Mouse (Mus musculus): ENCODE measurements around the gene Synj2. TPM values are rescaled to one million over a fixed set of nuclear protein-coding genes. Genes with fewer than 3 reads are reported as not detected.

The Synj2 gene
- polyA plus RNA-seq, 1 experiment from 2014 or later: 4.5 TPM

DNA sequence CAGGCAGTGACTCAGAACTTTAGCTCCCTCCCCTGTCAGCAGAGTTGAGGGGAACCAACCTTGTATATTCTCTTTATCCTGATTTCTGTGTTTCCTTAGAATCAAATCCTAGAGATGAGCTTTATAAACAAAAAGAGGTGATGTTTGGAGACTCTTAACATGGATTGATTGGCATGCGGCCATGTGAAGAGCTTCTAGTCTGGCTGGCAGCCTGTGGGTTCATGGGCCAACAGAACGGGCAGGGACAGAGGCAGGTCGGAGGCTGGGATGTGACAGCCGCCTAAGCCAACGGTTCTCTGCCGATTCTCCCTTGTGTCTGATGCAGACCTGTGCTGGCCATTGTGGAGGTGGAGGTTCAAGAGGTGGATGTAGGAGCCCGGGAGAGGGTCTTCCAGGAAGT, 84.8 kb downstream of the Synj2 start:
- DNase-seq (ENCODE audit: low spot score): no peak

- no peak for DNase-seq (ENCODE audit: low spot score)
Observed at GRCm38 (mm10) chr17:6035661-6036060, 94.6 kb downstream of the Synj2 start.

DNA sequence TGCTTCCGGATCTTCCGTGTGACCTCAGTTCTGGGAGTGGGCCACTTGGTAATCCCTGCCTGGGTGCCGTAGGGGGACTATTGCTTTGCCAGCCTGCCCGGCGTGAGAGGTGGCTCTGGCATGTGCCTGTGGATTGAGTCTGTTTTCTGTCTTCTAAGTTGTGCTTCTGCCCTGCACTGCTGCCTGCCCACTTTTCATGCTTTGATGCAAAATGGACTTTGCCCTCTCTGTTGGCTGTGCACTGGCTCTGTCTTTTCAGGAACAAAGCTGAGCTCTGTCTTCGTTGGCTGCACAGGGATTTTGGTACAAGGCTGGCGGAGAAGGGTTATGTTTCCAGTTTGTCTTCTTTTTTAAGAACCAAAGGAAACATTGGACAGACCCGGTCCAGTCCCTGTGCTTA, 95.4 kb downstream of the Synj2 start:
- no peak for DNase-seq (ENCODE audit: low spot score)

- DNase-seq (ENCODE audit: low spot score): no peak
Observed at GRCm38 (mm10) chr17:6036872-6037271, 95.8 kb downstream of the Synj2 start.

DNA sequence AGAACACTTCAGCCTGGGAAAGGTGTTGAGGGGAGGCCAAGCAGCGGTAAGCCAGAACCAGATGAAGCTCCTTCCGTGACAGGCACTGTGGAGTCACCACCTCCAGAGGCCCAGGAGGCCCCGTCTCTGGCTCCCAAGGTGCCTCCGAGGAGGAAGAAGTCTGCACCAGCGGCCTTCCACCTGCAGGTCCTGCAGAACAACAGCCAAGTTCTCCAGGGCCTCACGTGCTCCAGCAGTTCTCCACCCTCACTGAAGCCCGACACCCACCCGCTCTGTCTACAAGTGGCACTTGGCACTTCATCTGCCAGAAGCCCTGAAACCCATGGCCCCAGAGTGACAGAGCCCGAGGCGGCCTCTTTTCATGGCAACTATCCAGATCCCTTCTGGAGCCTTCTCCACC, 96.4 kb downstream of the Synj2 start:
- no peak for DNase-seq (ENCODE audit: low spot score)

GRCm38 (mm10) chr17:6052801-6053200, 111.7 kb downstream of the Synj2 start:
- DNase-seq (ENCODE audit: low spot score): no peak

- peak; percentile 78 for DNase-seq (ENCODE audit: low spot score)
Observed at GRCm38 (mm10) chr17:6054934-6055355, 113.9 kb downstream of the Synj2 start.

- DNase-seq (ENCODE audit: low spot score): no peak
Observed at GRCm38 (mm10) chr17:6062793-6063192, 121.7 kb downstream of the Synj2 start.

- DNase-seq (ENCODE audit: low spot score): peak; percentile 47
Observed at GRCm38 (mm10) chr17:6063532-6063931, 122.5 kb downstream of the Synj2 start.

DNA sequence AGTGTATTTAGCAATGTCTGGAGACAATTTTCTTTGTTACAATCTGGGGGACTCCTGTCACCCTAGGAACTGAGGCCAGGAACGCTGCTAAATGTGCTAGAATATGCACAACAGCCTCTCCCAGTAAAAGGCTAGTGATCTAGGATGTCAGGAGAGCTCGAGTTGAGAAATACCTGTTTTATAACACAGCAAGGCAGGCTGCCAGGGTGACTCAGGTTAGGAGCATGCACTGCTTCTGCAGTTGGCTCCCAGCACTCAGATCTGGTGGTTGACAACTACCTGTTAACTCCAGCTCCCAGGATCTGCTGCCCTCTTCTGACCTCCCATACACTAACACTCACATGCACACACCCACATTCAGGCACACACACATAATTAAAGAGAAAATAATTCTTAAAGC, 124.9 kb downstream of the Synj2 start:
- DNase-seq (ENCODE audit: low spot score): no peak

GRCm38 (mm10) chr17:6067613-6068012, 126.5 kb downstream of the Synj2 start:
- DNase-seq (ENCODE audit: low spot score): no peak

DNA sequence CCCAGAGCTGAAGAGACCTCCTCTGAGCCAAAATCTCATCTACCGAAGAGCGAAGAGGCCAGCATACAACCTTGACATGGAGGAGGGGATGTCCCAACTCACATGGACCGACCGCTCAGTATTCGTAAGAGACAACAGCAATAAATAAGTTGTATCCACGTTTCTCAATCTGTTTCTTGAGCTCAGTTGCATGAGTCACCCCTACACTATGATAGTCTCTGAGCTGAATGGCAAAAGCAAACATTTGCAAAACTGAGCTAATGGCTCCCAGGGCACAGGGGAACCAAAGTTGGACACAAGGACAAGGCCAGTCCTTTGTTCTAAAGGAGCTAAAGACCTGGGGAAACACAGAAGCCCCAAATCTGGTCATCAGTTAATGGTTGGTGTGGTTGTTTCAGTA, 128.8 kb downstream of the Synj2 start:
- no peak for DNase-seq (ENCODE audit: low spot score)

GRCm38 (mm10) chr17:6073405-6073804, 132.3 kb downstream of the Synj2 start:
- DNase-seq (ENCODE audit: low spot score): no peak

DNA sequence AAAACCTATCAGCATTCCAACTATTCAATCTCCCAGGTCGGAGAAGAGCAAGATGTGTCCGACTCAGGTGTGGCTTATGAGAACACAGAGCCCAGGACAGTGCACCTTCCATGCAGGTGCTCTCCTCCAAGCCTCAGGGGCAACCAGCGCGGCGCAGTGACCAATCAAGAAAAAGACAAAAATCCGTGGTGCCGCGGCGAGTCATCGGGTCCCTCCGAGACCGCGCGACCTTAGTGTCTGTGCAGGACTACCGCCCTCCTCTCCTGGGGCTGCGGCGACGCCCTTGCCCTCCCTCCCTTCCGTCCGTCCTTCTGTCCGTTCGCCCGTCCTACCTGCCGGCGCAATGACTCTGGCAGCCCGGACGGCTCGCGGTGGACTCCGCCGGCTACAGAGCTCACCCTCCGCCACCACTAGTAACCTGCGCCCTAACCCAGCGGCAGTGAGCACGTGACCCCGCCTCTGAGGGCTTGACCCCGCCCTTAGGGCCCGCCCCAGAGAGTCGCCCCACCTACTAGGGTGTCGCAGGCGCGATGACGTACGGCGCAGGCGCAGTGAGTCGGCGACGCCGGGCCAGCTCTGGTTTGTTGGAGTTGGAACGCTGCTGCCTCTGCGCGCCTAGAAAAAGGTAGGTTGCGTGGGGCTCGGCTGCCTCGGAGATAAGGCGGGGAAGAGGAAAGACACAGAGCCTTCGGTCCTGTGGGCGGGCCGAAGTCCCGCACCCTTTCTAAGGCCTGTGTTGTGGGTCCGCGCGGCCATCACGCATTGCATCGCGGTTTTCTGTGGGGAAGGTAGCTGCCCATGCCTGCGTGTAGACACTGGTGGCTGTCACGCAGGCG, 138.4 kb downstream of the Synj2 start, which contains the start of the genes Serac1 and Gtf2h5:
Serac1 (minus strand) TSS at position 455 of the 836 bp plus-strand sequence.
Gtf2h5 (plus strand) TSS at position 500 of the 836 bp plus-strand sequence.
- DNase-seq (ENCODE audit: low spot score): peak; percentile 98

DNA sequence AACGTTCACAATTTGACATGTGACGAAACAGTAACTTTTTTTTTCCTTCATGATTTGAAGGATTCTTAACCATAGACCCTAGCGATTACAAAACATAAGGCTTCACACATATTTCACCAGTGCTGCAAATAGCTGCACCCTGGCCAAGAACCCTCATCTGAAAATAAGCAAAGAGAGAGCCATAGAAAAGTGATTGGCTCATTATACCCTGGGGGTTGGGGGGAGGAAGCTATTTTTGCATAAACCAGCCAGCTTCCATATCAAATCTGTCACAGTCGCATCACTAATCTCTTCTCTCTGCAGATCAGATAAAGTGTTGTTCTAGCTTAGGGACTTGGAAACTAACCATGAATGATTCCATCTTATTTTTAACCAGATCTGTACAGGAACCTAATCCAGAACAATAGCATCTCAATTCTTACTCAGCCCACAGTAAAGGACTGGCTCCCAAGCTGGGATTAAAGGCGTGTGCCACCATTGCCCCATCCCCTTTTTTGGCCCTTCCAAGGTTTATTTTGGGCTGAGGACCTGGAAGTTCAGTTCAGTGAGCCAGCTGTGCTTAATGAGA, 142.3 kb downstream of the Synj2 start:
- no peak for DNase-seq (ENCODE audit: low spot score)

- DNase-seq (ENCODE audit: low spot score): no peak
Observed at GRCm38 (mm10) chr17:6091604-6092003, 150.5 kb downstream of the Synj2 start.

Other genes with a start within 250 kb of the Synj2 start
- gene Snx9, start 100.0 kb upstream of the Synj2 start, polyA plus RNA-seq (2015; fragmentation: Nextera tagmentation; extraction: Ambion mirVana): 15.4 and 15.9 TPM in 2 replicates
- 2.5 and 2.9 TPM in 2 replicates for gene Serac1, start 138.5 kb downstream of the Synj2 start, polyA plus RNA-seq (2015; fragmentation: Nextera tagmentation; extraction: Ambion mirVana)
- gene Gtf2h5, start 138.5 kb downstream of the Synj2 start, polyA plus RNA-seq (2015; fragmentation: Nextera tagmentation; extraction: Ambion mirVana): 177 and 185 TPM in 2 replicates
- gene Tulp4, start 165.2 kb downstream of the Synj2 start, polyA plus RNA-seq (2015; fragmentation: Nextera tagmentation; extraction: Ambion mirVana): 40.8 and 46.4 TPM in 2 replicates